In genomic region chr2:91972121-91972566, GRCm38 (mm10) we compare ENCODE assay signal across 8 mouse cellular contexts. TPM values are rescaled to one million over a fixed set of nuclear protein-coding genes. Genes with fewer than 3 reads are reported as not detected.
DNase-seq lines count a peak whose midpoint lies in the region; ATAC-seq lines count a peak whose summit lies in the region.

No protein-coding gene starts in this region.

- no peaks in the 10 kb centered on the region for H3K79me2 ChIP-seq in macrophage (ENCODE audit: inconsistent target)

- DNase-seq in kidney, adult 9 months, result peak; percentile 34
- DNase-seq in kidney, postnatal 14 days, result no peak
- DNase-seq in urinary bladder, postnatal 36 days (ENCODE audit: low spot score in 2 of 2), result no peak
- no peak for DNase-seq in Muller cell, postnatal 12 days (ENCODE audit: inconsistent ontology term)
- no peak for DNase-seq in adrenal gland, postnatal 25 days

- no peak overlapping the region for H3K4me3 ChIP-seq in hindbrain, embryonic 13.5 days
- no peak overlapping the region; the same call in 1 of the 2 replicates for H3K4me3 ChIP-seq in macrophage (ENCODE audit: inconsistent target)

- H3K4me1 ChIP-seq in hindbrain, embryonic 13.5 days (replicated peaks), result peaks cover 37% of the 10 kb centered on the region

- H3K36me3 ChIP-seq in hindbrain, embryonic 13.5 days, result no peaks in the 10 kb centered on the region
- H3K36me3 ChIP-seq in macrophage (ENCODE audit: inconsistent target), result no peaks in the 10 kb centered on the region

- 31% methylated on average over 13 of the region's 13 CpGs for WGBS in hindbrain, embryonic 13.5 days
- WGBS in macrophage (ENCODE audit: missing documents), result 0% methylated on average over 13 of the region's 13 CpGs

- H3K27me3 ChIP-seq in hindbrain, embryonic 13.5 days, result peaks cover 69% of the 10 kb centered on the region

- no peak overlapping the region for H3K4me2 ChIP-seq in hindbrain, embryonic 13.5 days

- H3K9me3 ChIP-seq in hindbrain, embryonic 13.5 days, result no peaks in the 10 kb centered on the region

- H3K9ac ChIP-seq in hindbrain, embryonic 13.5 days, result no peak overlapping the region

- H3K27ac ChIP-seq in hindbrain, embryonic 13.5 days, result peak overlapping the region; percentile 77; the same call in 1 of the 2 replicates
- peak overlapping the region; percentile 96 for H3K27ac ChIP-seq in macrophage

- ATAC-seq in activated CD4-positive, CD25-positive, alpha-beta regulatory T cell, adult 4 months, result peak; percentile 42
- ATAC-seq in hindbrain, embryonic 13.5 days (ENCODE audit: low FRiP score), result no peak

RNA-seq across cellular contexts. Expression of gene Dgkz, which starts 3.5 kb away (rescaled TPM):
- 100 to 1,000 TPM in 1 of 2 experiments, 10 to 100 TPM in 1; 98.3 to 132 TPM for polyA plus RNA-seq in activated CD4-positive, CD25-positive, alpha-beta regulatory T cell, adult 4 months (2017; shearing (Covaris generic))
- 25.0 and 26.0 TPM in 2 replicates for polyA plus RNA-seq in hindbrain, embryonic 13.5 days (2015; fragmentation: Nextera tagmentation; extraction: Ambion mirVana)
- 100 to 1,000 TPM in 24 of 26 experiments, 10 to 100 TPM in 2; 88.6 to 708 (median 387) TPM for total RNA-seq in macrophage (2018; cell fraction: chromatin; rRNA removed)
- 100 to 1,000 TPM in 1 of 26 experiments, 10 to 100 TPM in 25; 35.0 to 102 (median 78.6) TPM for total RNA-seq in macrophage (2018; cell fraction: cytosol; rRNA removed)
- 100 to 1,000 TPM in 18 of 26 experiments, 10 to 100 TPM in 8; 45.8 to 338 (median 152) TPM for total RNA-seq in macrophage (2018; cell fraction: nucleus; rRNA removed)
- 81.8 to 163 TPM (median 99.1 TPM) in 3 replicates for polyA plus RNA-seq in macrophage (2018)
- total RNA-seq in adrenal gland, postnatal 25 days (2021), result 42.2 and 61.5 TPM in 2 replicates

RNA-seq across cellular contexts. Expression of gene Gm9821, which starts 26.6 kb away (rescaled TPM):
- 1 to 10 TPM; 1.6 to 2.4 TPM for polyA plus RNA-seq in activated CD4-positive, CD25-positive, alpha-beta regulatory T cell, adult 4 months (2017; shearing (Covaris generic))
- polyA plus RNA-seq in hindbrain, embryonic 13.5 days (2015; fragmentation: Nextera tagmentation; extraction: Ambion mirVana), result 0.13 and 0.25 TPM in 2 replicates
- under 1 TPM in 4 of 26 experiments, not detected in 22; 0.40 to 0.81 (median 0.55) TPM for total RNA-seq in macrophage (2018; cell fraction: chromatin; rRNA removed)
- total RNA-seq in macrophage (2018; cell fraction: cytosol; rRNA removed), result not detected
- under 1 TPM in 3 of 26 experiments, not detected in 23; 0.37 to 0.86 (median 0.42) TPM for total RNA-seq in macrophage (2018; cell fraction: nucleus; rRNA removed)
- polyA plus RNA-seq in macrophage (2018), result 0.09 TPM in 1 of 3 replicates, not detected in the others
- total RNA-seq in adrenal gland, postnatal 25 days (2021), result not detected in 2 replicates

RNA-seq across cellular contexts. Expression of gene Mdk, which starts 40.0 kb away (rescaled TPM):
- 1 to 10 TPM; 1.2 to 2.0 TPM for polyA plus RNA-seq in activated CD4-positive, CD25-positive, alpha-beta regulatory T cell, adult 4 months (2017; shearing (Covaris generic))
- polyA plus RNA-seq in hindbrain, embryonic 13.5 days (2015; fragmentation: Nextera tagmentation; extraction: Ambion mirVana), result 313 and 316 TPM in 2 replicates
- 10 to 100 TPM in 8 of 26 experiments, 1 to 10 TPM in 14, under 1 TPM in 2, not detected in 2; 0.82 to 28.2 (median 8.1) TPM for total RNA-seq in macrophage (2018; cell fraction: chromatin; rRNA removed)
- 1 to 10 TPM in 6 of 26 experiments, under 1 TPM in 18, not detected in 2; 0.19 to 1.9 (median 0.79) TPM for total RNA-seq in macrophage (2018; cell fraction: cytosol; rRNA removed)
- total RNA-seq in macrophage (2018; cell fraction: nucleus; rRNA removed), result 10 to 100 TPM in 4 of 26 experiments, 1 to 10 TPM in 19, under 1 TPM in 1, not detected in 2; 0.92 to 18.5 (median 7.9) TPM
- polyA plus RNA-seq in macrophage (2018), result 0.25 to 2.4 TPM (median 1.6 TPM) in 3 replicates
- total RNA-seq in adrenal gland, postnatal 25 days (2021), result 3.5 and 5.8 TPM in 2 replicates

RNA-seq across cellular contexts. Expression of gene Chrm4, which starts 45.1 kb away (rescaled TPM):
- polyA plus RNA-seq in activated CD4-positive, CD25-positive, alpha-beta regulatory T cell, adult 4 months (2017; shearing (Covaris generic)), result 1 to 10 TPM in 1 of 2 experiments, under 1 TPM in 1; 0.54 to 1.2 TPM
- polyA plus RNA-seq in hindbrain, embryonic 13.5 days (2015; fragmentation: Nextera tagmentation; extraction: Ambion mirVana), result 1.0 and 1.1 TPM in 2 replicates
- 1 to 10 TPM in 2 of 26 experiments, under 1 TPM in 2, not detected in 22; 0.62 to 1.2 (median 0.89) TPM for total RNA-seq in macrophage (2018; cell fraction: chromatin; rRNA removed)
- total RNA-seq in macrophage (2018; cell fraction: cytosol; rRNA removed), result under 1 TPM in 3 of 26 experiments, not detected in 23; 0.05 to 0.19 (median 0.13) TPM
- total RNA-seq in macrophage (2018; cell fraction: nucleus; rRNA removed), result 1 to 10 TPM in 1 of 26 experiments, under 1 TPM in 5, not detected in 20; 0.40 to 1.2 (median 0.51) TPM
- polyA plus RNA-seq in macrophage (2018), result not detected in 3 replicates
- total RNA-seq in adrenal gland, postnatal 25 days (2021), result 0.94 and 1.7 TPM in 2 replicates

RNA-seq across cellular contexts. Expression of gene Creb3l1, which starts 52.2 kb away (rescaled TPM):
- polyA plus RNA-seq in activated CD4-positive, CD25-positive, alpha-beta regulatory T cell, adult 4 months (2017; shearing (Covaris generic)), result 1 to 10 TPM in 1 of 2 experiments, under 1 TPM in 1; 0.59 to 1.1 TPM
- polyA plus RNA-seq in hindbrain, embryonic 13.5 days (2015; fragmentation: Nextera tagmentation; extraction: Ambion mirVana), result 1.3 and 2.4 TPM in 2 replicates
- total RNA-seq in macrophage (2018; cell fraction: chromatin; rRNA removed), result 10 to 100 TPM in 1 of 26 experiments, 1 to 10 TPM in 2, under 1 TPM in 10, not detected in 13; 0.23 to 13.5 (median 0.44) TPM
- 1 to 10 TPM; 1.8 to 7.9 (median 4.0) TPM for total RNA-seq in macrophage (2018; cell fraction: cytosol; rRNA removed)
- total RNA-seq in macrophage (2018; cell fraction: nucleus; rRNA removed), result 1 to 10 TPM in 17 of 26 experiments, under 1 TPM in 9; 0.32 to 4.6 (median 1.4) TPM
- polyA plus RNA-seq in macrophage (2018), result 1.7 to 7.4 TPM (median 6.5 TPM) in 3 replicates
- 4.3 and 8.4 TPM in 2 replicates for total RNA-seq in adrenal gland, postnatal 25 days (2021)

Comparison
In these comparisons a context has a peak if more than half of its experiments do, and no peak if none do; other contexts are left out.
1. RNA of gene Mdk, which starts 40.0 kb away (polyA plus RNA-seq): 313 to 316 TPM in hindbrain, embryonic 13.5 days; 1.2 to 2.0 TPM in activated CD4-positive, CD25-positive, alpha-beta regulatory T cell, adult 4 months and 0.25 to 2.4 TPM in macrophage; every median in the first group is over 10 times any median in the second.